Comparison of ENCODE assay signal across 9 mouse cellular contexts in the genomic region with DNA sequence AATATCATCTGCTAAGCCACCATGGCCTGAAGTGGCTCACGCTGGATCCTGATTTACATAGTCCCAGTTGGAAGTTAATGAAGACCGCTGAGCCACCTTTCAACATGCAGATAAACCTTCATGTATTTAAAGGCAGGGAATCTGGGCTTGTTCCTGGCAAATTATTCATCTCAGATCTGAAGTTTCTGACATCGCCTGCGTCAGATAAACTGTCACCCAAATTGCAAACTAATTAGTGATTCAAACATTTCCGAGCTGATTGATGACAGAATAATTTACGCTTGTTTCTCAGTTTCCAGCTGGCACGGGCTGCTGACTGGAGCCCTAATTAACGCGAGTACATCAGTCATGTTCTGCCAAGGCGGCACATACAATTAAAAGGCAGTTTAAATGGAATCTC.
DNase-seq lines count a peak whose midpoint lies in the region; ATAC-seq lines count a peak whose summit lies in the region.
"Had no signal": no experiment of that assay in that cellular context is flagged by ENCODE, and none has a peak within 500 bp of the region (broad histone marks: within the 10 kb centered on the region; RNA-seq: fewer than 3 reads in every experiment).

No protein-coding gene starts in this region.

- peak overlapping the region; percentile 19 for H3K4me3 ChIP-seq in hindbrain, embryonic 16.5 days (ENCODE audit: low read length)
- peak overlapping the region; percentile 33 for H3K4me3 ChIP-seq in midbrain, embryonic 10.5 days

- peak; percentile 85 for ATAC-seq in hindbrain, embryonic 16.5 days
- ATAC-seq: Patski had no signal

- H3K9me3 ChIP-seq in hindbrain, embryonic 16.5 days (ENCODE audit: control insufficient read depth, low read length), result no peaks in the 10 kb centered on the region
- H3K9me3 ChIP-seq in midbrain, embryonic 10.5 days (replicated peaks), result peaks cover 7% of the 10 kb centered on the region; the same call in 1 of the 2 replicates

- DNase-seq in Muller cell, postnatal 12 days (ENCODE audit: inconsistent ontology term), result peak; percentile 84
- DNase-seq in embryo, embryonic 11 days, result peak; percentile 56
- no peak for DNase-seq in midbrain, embryonic 10.5 days (ENCODE audit: low spot score)
- DNase-seq in ovary, postnatal 10 days (ENCODE audit: low spot score), result no peak
- no peak for DNase-seq in gastrocnemius, adult 8-10 months (ENCODE audit: low spot score in 2 of 2)
- no peak for DNase-seq in lung, postnatal 10 days
- DNase-seq in adrenal gland, adult (ENCODE audit: inconsistent age in 2 of 2, low spot score in 1 of 2), result no peak

- no peaks in the 10 kb centered on the region for H3K36me3 ChIP-seq in hindbrain, embryonic 16.5 days (ENCODE audit: control insufficient read depth, insufficient read depth, low read length)
- no peaks in the 10 kb centered on the region for H3K36me3 ChIP-seq in midbrain, embryonic 10.5 days

- peak overlapping the region; percentile 53 for H3K4me2 ChIP-seq in hindbrain, embryonic 16.5 days (ENCODE audit: low read length)

- no peaks in the 10 kb centered on the region for H3K27me3 ChIP-seq in hindbrain, embryonic 16.5 days (replicated peaks; ENCODE audit: control insufficient read depth, insufficient read depth, low read length)
- H3K27me3 ChIP-seq in midbrain, embryonic 10.5 days (ENCODE audit: low read depth, poor library complexity, severe bottlenecking), result peaks cover 24% of the 10 kb centered on the region

- no peak overlapping the region for H3K9ac ChIP-seq in hindbrain, embryonic 16.5 days (ENCODE audit: low read depth, low read length)

- 4% methylated on average over 10 of the region's 10 CpGs for WGBS in hindbrain, embryonic 16.5 days
- WGBS in midbrain, embryonic 10.5 days, result 7% methylated on average over 10 of the region's 10 CpGs

- no peak overlapping the region for H3K27ac ChIP-seq in hindbrain, embryonic 16.5 days (ENCODE audit: low read depth, low read length)
- no peak overlapping the region for H3K27ac ChIP-seq in midbrain, embryonic 10.5 days (replicated peaks)

- H3K4me1 ChIP-seq in hindbrain, embryonic 16.5 days (ENCODE audit: control insufficient read depth, insufficient read depth, low read depth, low read length), result peaks cover 6% of the 10 kb centered on the region
- peaks cover 12% of the 10 kb centered on the region for H3K4me1 ChIP-seq in midbrain, embryonic 10.5 days

Comparison
In these comparisons a context has a peak if more than half of its experiments do, and no peak if none do; other contexts are left out.
1. DNase-seq: peak in Muller cell, postnatal 12 days (single experiment) and embryo, embryonic 11 days (single experiment); none in midbrain, embryonic 10.5 days (single experiment), ovary, postnatal 10 days (single experiment), gastrocnemius, adult 8-10 months (0 of 2), lung, postnatal 10 days (single experiment) and adrenal gland, adult (0 of 2).